Mouse (Mus musculus): ENCODE data around the gene Stag2. TPM values are rescaled to one million over a fixed set of nuclear protein-coding genes. Genes with fewer than 3 reads are reported as not detected.

The Stag2 gene
- total RNA-seq, 2 experiments from 2014 or later, result 44.6 to 53.2 TPM

- H3K4me3 ChIP-seq, result peak overlapping the region; percentile 60
- peak; percentile 58 to 74 for DNase-seq (ENCODE audit: extremely low spot score in 1 of 2, low spot score in 2 of 2)
- TF ChIP-seq CTCF (IDR thresholded peaks at IDR 0.05), result no peak
- H3K27ac ChIP-seq, result peak overlapping the region; percentile 98
- intact Hi-C loops (cut with DNase I), result loop anchor here (5.0 kb wide), 1 partner anchor 82 kb away; no protein-coding TSS in a partner anchor
Measured at GRCm38 (mm10) chrX:42150346-42151023, 1.4 kb downstream of the Stag2 start.

- DNase-seq (ENCODE audit: extremely low spot score in 1 of 2, low spot score in 2 of 2), result no peak
Measured at GRCm38 (mm10) chrX:42151024-42151754, 2.1 kb downstream of the Stag2 start.

GRCm38 (mm10) chrX:42151903-42152369 lies 2.8 kb downstream of the Stag2 start:
- intact Hi-C loops (cut with DNase I), result loop anchor here (5.0 kb wide), 1 partner anchor 80 kb away; no protein-coding TSS in a partner anchor
- peak overlapping the region; percentile 62 for H3K27ac ChIP-seq
- no peak for TF ChIP-seq CTCF (IDR thresholded peaks at IDR 0.05)
- peak overlapping the region; percentile 60 for H3K4me3 ChIP-seq
- DNase-seq (ENCODE audit: extremely low spot score in 1 of 2, low spot score in 2 of 2), result peak; percentile 60 to 63

More at GRCm38 (mm10) chrX:42151024-42151754, 2.1 kb downstream of the Stag2 start:
- intact Hi-C loops (cut with DNase I), result loop anchor here (5.0 kb wide), 1 partner anchor 81 kb away; no protein-coding TSS in a partner anchor
- no peak for TF ChIP-seq CTCF (IDR thresholded peaks at IDR 0.05)
- peak overlapping the region; percentile 62 for H3K27ac ChIP-seq
- H3K4me3 ChIP-seq, result peak overlapping the region; percentile 60

GRCm38 (mm10) chrX:42153056-42153455 lies 3.9 kb downstream of the Stag2 start:
- no peak for DNase-seq (ENCODE audit: extremely low spot score in 1 of 2, low spot score in 2 of 2)
- H3K27ac ChIP-seq, result no peak overlapping the region; the same call in 1 of the 2 replicates
- no peak for TF ChIP-seq CTCF (IDR thresholded peaks at IDR 0.05)
- peak overlapping the region; percentile 60 for H3K4me3 ChIP-seq
- intact Hi-C loops (cut with DNase I), result loop anchor here (5.0 kb wide), 1 partner anchor 79 kb away; no protein-coding TSS in a partner anchor

- no peak for DNase-seq (ENCODE audit: extremely low spot score in 1 of 2, low spot score in 2 of 2)
- intact Hi-C loops (cut with DNase I), result no loop called here
- no peak for TF ChIP-seq CTCF (IDR thresholded peaks at IDR 0.05)
- H3K27ac ChIP-seq, result no peak overlapping the region
- no peak overlapping the region for H3K4me3 ChIP-seq
Measured at GRCm38 (mm10) chrX:42165455-42165854, 16.3 kb downstream of the Stag2 start.

- intact Hi-C loops (cut with DNase I), result no loop called here
- Histone ChIP-seq H3K4me3 (no peak overlapping the region), H3K27ac (no peak overlapping the region)
- DNase-seq (ENCODE audit: extremely low spot score in 1 of 2, low spot score in 2 of 2), result no peak
- TF ChIP-seq CTCF (IDR thresholded peaks at IDR 0.05), result no peak
Measured at GRCm38 (mm10) chrX:42170811-42171210, 21.7 kb downstream of the Stag2 start.

- intact Hi-C loops (cut with DNase I), result no loop called here
- no peak for TF ChIP-seq CTCF (IDR thresholded peaks at IDR 0.05)
- Histone ChIP-seq H3K4me3 (no peak overlapping the region), H3K27ac (no peak overlapping the region)
- no peak for DNase-seq (ENCODE audit: extremely low spot score in 1 of 2, low spot score in 2 of 2)
Measured at GRCm38 (mm10) chrX:42187590-42187989, 38.5 kb downstream of the Stag2 start.

- no peak overlapping the region for H3K4me3 ChIP-seq
- DNase-seq (ENCODE audit: extremely low spot score in 1 of 2, low spot score in 2 of 2), result no peak
- no peak overlapping the region for H3K27ac ChIP-seq
- TF ChIP-seq CTCF (IDR thresholded peaks at IDR 0.05), result no peak
- intact Hi-C loops (cut with DNase I), result no loop called here
Measured at GRCm38 (mm10) chrX:42188825-42189426, 39.8 kb downstream of the Stag2 start.

- intact Hi-C loops (cut with DNase I), result no loop called here
- Histone ChIP-seq H3K4me3 (no peak overlapping the region), H3K27ac (no peak overlapping the region)
- no peak for DNase-seq (ENCODE audit: extremely low spot score in 1 of 2, low spot score in 2 of 2)
- no peak for TF ChIP-seq CTCF (IDR thresholded peaks at IDR 0.05)
Measured at GRCm38 (mm10) chrX:42194608-42195007, 45.5 kb downstream of the Stag2 start.

GRCm38 (mm10) chrX:42202482-42202881 lies 53.4 kb downstream of the Stag2 start:
- no peak overlapping the region for H3K27ac ChIP-seq
- intact Hi-C loops (cut with DNase I), result no loop called here
- no peak for TF ChIP-seq CTCF (IDR thresholded peaks at IDR 0.05)
- no peak for DNase-seq (ENCODE audit: extremely low spot score in 1 of 2, low spot score in 2 of 2)
- H3K4me3 ChIP-seq, result no peak overlapping the region

GRCm38 (mm10) chrX:42215742-42216141 lies 66.6 kb downstream of the Stag2 start:
- intact Hi-C loops (cut with DNase I), result no loop called here
- H3K4me3 ChIP-seq, result no peak overlapping the region
- H3K27ac ChIP-seq, result no peak overlapping the region
- DNase-seq (ENCODE audit: extremely low spot score in 1 of 2, low spot score in 2 of 2), result no peak
- TF ChIP-seq CTCF (IDR thresholded peaks at IDR 0.05), result no peak

- TF ChIP-seq CTCF (IDR thresholded peaks at IDR 0.05), result no peak
- intact Hi-C loops (cut with DNase I), result no loop called here
- H3K27ac ChIP-seq, result no peak overlapping the region
- no peak for DNase-seq (ENCODE audit: extremely low spot score in 1 of 2, low spot score in 2 of 2)
- H3K4me3 ChIP-seq, result no peak overlapping the region
Measured at GRCm38 (mm10) chrX:42250342-42250741, 101.2 kb downstream of the Stag2 start.
